Mouse (Mus musculus) R1 (cell line): ENCODE measurements around the gene Umad1.
"Not testable (repeated sequence)": the region's sequence is repeated elsewhere in the genome, so short reads cannot be mapped to it uniquely, and the experiment has no call there.

Source experiments
- DNase-seq: peaks from one replicate; pipeline ENCODE4 v3.0.0-alpha.2; 2018; ENCODE audit warnings: low read depth, low spot score

Gene Umad1

DNA sequence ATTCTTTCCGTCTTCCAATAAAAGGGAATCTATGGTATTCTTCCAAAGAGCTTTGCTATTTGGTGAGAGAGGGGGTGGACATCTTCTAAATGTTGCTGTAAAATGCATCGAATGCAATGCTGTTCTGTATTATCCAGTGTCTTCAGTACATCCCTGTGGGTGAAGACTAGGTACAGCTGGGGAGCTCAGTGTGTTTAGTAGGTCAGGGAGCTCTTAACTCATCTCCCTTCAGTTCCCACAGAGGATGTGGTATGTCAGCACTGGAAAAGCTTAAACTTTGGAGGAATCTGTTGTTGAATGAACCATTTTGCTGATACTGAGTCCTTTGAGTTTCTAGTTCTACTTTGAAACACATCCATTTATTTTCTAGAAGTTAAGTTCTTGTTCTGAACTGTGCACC lies 53.5 kb downstream of the Umad1 start:
- no peak for DNase-seq

DNA sequence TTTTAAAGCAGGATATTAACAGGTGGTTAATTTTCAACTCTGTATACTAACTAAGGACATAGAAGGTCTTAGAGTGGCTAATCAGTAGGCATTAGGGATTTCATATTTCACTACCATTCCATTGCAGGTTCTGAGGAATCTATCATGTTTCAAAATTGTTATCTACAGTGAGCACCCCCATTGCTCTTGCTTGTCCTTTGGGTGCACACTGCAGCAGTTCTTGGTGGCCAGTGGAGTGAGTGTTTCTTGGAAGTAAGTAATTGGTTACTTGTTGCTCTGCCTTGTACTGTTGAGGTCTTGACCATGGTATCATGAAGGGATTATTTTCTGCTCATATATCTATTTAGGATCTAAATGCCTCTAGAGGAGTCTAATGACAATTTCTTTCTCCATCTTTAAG lies 57.1 kb downstream of the Umad1 start:
- DNase-seq: no peak

DNA sequence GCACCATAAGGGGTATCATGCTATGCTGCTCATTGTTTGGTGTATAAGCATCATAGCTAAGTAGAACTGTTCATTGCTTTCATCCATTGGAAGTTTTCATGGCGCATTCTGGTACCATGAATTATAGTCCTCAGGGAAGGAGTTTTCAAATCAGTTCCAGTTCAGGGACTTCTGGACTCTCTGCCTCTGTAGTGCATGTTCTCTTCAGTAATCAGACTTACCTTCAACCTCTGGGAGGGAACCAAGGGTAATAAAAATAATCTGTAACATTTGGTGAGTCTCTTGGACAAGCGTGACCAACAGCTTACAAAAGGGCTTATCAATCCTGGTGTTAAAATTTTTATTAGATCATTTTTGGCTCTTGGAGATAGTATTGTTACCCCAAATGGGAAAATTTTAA lies 60.5 kb downstream of the Umad1 start:
- no peak for DNase-seq

DNA sequence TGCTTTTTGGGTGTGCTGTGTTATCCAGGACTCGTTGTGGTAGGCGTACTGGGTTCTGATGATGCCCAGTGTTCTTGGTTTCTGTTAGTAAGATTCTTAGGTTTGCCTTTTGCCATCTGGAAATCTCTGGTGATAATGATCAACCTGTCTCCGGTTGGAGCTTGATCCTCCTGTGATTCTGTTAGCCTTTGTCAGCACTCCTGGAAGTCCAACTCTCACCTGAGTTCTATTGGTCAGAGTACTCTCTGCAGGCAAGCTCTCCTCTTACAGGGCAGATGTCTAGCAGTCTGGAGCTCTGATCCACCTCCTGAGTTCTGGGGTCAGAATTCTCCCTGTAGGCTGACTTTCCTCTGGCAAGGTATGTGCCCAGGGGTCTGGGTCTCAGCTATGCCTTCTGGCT lies 72.4 kb downstream of the Umad1 start:
- DNase-seq: not testable (repeated sequence)

DNA sequence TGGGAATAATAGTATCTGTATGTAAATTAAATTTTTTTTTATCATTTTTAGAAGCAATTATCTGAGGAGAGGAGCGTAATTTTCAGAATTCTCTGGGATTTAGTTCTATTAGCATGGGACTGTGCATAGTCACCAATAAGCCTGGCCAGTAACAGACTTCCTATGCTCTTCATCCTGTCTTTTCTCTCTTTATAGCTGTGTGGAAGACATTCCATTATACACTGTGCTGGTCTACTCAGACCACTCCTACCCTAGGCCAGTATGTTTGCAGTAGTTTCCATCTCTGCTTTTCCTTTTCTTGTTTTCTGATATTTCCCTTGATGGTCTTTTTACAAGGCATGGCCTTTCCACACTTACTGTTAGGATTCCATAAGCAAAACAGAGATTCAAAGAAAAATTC lies 74.3 kb downstream of the Umad1 start:
- no peak for DNase-seq

DNA sequence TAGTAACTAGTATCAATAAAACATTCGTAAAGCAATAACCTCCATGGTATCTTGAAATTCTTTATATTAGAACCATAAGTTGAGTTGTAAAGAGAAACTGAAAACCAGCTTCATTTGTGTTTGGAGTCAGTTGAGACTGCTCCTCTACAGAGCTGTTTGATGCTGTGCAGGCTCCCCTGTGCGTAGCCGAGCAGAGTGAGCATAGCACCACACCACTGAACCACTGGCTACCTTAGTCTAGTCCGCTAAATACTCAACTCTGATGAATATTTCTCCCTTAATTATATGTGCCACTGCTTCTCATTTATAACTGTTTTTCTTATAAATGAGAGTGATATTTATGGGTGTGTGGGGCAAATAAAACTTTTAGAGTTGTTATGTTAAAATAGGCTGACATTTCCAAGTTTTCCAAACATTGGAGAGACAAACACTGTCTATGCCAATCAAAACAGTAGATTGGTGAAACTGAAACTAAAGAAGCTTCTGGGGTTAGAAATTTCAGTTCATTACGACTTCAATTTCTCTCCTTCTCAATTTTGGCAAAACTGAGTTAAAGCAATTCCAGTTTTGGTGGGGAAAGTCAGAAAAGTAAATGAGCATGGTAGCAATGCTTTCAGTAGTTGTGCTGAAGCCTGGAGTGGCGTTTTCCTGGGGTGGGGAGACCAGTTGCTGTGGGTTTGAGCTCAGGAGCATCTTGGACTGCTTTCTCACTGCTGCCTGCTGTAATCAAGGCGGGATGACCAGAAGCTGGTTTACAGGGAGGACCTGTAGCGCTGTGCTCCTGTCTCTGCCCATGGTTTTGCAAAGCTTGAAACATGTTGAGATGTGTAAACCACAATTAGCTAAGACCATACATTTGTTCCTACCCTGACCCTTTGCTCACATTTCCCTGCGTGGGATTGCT lies 77.7 kb downstream of the Umad1 start:
- no peak for DNase-seq

DNA sequence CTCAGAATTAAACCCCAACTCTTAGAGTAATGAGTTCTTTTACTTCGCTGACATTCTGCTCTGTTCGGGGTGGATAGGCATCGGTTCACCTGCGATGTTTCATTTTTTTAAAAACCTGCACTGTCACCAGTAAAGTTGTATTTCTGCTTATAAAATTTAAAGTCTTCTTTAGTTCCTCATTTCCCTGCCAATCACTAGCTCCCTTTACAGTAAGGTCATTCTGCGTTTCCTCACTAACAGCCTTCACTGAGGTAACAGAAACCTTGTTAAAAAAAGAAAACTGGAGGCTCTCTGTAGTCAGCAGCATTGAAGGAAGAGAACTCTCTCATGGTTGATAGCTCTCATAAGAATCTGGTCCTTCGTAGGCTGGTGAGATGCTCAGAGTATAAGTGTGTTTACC lies 80.4 kb downstream of the Umad1 start:
- no peak for DNase-seq

DNA sequence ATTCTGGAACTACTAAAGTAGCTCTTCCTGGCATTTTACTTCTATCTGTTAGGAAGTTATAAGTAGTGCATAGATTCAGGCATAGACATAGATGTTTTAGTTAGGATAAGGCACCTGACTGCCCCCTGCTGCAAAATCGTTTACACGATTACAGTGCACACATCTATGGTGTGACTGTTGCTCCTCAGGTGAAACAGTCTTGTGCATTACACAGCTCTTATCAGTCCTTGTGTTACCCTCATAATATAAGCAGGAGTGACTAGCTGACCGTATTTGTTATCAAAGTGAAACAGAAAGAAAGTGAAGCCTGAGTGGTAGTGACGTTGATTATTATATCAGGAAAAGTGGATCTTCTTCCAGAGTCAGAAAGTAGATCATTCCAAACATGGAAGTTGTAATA lies 84.2 kb downstream of the Umad1 start:
- DNase-seq: no peak

DNA sequence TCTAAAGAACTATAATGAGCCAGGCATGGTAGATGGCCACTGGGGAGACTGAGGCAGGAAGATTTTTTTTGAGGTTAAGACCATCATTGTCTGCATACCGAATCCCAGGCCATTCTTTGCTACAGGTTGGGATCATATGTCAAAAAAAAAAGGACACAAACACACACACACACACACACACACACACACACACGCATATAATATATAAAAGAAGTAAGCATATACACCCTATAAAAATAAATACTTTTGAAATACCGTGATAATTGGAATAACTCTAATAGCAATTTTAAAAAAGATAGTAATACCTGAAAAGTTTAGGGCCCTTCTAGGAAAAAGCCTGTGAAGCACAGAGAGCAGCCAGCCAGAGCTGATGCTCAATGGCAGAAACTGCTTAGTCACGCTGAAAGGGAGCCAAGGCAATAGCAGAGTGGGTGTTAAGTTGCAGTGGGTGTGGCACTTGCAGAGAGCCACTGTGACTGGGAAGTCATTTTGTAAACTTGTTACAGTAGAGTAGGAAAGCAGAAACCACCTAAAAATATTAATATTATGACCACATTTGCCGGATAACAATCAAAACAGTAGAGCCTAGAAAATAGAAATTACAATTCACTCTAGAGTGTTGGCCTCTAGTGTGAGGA lies 86.2 kb downstream of the Umad1 start:
- peak; percentile 81 for DNase-seq

DNA sequence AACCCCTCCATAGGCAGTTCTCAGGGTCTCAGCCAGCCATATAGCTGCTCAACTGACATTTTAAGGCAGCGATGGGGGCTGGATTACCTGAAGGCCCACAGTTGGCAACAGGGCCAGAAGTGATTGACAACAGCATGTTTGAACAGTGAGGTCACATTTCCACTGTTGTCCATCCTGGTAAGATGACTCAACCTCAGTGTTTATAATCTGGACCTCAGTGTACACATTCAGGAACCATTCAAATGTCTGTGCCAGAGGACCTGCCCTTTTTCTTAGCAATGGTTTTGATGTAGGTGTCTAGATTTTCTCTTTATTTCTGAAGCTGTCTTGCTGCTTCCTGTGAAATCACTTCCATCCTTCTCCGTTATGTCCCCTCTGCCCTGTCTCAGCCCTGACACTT lies 88.1 kb downstream of the Umad1 start:
- DNase-seq: no peak

DNA sequence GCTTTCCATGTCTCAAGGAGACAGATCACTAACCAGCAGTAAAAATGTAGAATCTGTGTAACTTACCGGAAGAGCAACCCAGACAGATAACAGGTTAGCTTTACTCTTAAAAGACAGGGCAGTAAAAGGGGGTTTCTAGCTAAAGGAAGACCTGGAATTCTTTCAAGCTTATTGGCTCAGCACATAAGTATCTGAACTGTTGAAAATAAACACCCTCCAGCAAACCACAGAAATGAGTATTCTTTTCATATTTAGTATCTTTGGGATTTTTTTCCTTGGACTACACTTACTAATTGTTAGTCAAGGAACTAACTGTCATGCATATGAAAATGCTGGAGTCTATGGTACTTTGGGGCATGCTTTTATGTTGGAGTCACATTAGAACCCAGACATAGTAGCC lies 89.3 kb downstream of the Umad1 start:
- no peak for DNase-seq

DNA sequence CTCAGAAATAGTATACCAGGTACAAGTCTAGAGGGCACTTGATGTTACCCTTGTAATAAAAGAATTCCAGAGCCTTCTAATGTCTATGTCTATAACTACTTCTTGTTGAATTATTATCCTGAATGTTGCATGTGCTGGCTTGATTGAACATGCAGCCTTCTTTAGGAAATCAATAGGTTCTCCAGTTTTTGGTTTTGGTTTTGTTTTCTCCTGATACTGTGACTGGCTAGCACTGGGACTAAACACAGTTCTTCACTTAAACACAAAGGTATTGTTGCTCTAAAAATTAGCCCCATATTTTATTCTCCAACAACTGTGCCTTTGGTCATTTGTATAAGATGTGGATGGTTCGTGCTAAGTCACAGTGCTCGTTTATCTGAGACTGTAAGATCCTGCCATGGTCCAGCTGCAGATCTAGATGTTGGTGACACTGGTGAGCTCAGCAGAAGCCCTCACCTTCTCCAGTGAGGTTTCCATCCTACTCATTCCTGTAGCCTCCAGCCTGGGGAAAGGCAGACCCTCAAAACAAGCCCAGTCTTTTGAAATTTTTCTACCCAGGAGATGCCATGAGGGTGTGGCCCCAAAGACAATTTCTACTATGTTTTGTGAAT lies 90.1 kb downstream of the Umad1 start:
- DNase-seq: no peak

DNA sequence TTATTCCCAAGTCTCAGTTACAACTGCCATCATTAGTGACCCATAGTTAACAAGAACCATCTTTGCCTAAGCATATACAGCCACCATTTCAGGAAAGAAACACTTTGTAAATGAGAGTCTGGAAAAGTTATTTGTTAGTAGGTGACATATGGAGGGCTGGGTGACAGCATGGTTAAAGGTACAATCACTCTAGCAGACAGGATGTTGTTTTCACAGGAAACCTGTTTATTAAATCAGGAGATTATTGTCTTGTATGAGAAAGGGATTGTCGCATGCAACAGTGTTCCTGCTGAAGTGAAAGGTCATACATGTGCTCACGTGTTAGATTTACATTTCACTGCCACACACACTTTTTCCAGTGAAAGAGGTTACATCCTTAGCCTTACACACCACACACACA lies 92.4 kb downstream of the Umad1 start:
- DNase-seq: no peak

DNA sequence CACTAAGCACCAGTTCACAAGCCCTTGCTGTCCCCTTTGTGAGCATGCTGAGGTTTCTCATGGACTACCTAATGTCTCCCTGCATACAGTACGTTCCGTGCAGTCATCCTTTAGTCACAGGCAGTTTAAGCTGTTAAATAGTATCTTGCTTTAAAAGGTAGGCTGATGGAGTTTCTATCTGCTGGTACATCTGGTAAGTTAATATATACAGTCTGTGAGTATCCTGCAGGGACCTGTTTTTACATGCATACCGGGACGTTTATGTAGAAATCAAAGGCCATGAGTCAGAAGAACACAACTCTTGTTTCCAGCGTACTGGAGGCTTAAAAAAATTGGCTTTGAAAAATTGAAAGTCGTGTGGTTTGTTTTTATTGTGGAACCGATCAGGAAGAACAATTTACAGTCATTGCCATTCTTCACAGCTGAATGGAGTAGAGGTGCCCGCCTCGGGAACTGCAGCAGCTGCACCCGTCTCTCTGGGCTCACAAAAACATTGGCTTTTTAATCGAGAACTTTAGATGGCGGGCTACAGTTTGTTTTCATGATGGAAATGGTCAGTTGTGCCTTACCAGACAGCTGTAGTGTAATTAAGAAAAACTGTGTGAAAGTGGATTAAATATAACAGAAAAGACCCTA lies 93.6 kb downstream of the Umad1 start:
- DNase-seq: no peak

DNA sequence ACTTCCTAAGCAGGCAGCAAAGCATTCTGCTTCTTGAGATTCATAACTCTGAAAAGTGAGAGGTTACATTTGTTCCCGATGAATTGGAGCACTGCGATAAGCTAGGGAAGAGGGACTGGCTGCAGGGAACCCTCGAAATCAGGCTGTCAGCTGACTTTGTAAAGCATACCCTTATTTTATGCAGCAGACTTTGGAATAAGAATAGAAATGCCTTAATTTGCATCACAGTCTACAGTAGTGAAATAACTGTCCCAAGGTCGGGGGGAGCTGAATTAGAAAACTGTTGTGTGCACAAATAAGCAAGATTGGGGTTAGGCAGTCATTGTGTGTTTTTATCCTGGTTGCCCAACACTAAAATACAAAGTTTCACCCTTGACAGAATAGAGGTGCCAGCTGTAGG lies 94.4 kb downstream of the Umad1 start:
- peak; percentile 74 for DNase-seq

DNA sequence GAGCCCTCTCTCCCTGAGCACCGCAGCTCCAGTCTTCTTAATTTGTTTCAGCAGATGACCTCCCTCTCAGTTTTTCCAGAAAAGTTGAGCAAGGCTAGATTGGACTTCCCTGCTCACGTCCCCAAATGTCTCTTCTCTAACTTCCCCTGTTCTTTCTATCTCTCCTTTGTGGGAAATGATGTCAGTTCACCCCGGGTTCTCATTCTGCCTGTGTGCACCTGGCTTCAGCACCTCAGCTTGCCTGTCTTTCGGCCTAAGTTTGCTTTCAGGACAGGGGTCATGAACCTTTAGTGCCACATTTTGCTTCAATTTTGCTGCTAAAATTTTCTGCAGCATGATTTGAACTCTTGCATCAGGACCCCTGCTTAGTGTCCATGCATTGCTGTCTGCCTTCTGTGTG lies 95.8 kb downstream of the Umad1 start:
- DNase-seq: no peak

DNA sequence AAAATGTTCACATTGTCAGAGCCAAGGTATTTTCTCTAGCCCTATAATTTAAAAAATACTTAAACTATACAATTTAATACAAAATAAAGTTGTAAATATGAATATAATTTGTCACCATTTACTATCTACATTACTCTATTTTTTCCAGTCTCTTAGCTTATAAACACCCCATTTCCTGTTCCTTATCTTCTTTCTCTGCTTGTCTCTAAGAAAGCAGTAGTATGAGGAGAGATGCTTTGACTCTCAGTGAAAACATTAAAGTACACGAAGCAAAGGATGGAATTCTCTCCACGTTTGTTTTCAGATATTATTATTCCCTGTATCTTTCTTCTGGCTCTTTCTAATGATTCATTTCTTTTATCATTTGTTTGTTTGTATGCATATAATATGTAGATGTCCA lies 99.1 kb downstream of the Umad1 start:
- no peak for DNase-seq

DNA sequence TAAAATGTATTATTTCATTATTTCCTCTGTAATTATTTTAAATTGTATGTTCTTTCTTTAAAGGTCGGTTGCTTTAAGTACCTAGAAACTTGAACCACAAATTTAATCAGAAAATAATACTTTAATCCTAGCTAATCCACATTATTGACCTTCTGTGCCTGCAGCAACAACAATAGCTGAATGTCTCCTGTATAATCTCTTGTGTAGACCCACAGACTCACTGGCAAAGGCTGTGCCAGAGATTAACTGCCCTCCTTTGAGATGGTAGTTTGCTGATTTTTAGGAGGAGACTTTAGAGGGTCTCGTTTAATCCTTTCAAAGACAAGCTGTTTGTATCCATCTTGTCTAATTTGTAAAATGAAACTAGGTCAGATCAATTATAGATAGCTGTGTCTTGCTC lies 99.7 kb downstream of the Umad1 start:
- no peak for DNase-seq

DNA sequence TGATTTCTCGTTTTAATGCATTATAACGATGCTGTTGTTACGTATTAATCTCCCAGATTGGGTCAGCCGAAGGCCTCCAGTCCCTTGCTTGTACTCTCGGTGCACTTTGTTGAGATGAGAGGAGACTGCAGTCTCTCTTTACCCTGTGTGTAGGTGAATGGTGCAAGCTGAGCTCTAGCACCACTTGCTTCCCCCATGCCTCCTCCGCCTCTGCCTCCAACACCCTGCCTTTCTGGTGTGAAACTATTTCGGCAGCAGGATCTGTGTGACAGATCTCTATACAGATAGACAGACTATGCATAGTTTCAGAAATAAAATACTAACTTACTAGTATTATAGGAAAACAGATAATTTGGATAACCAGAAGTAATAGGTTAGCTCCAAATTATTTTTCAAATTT lies 101.7 kb downstream of the Umad1 start:
- no peak for DNase-seq

DNA sequence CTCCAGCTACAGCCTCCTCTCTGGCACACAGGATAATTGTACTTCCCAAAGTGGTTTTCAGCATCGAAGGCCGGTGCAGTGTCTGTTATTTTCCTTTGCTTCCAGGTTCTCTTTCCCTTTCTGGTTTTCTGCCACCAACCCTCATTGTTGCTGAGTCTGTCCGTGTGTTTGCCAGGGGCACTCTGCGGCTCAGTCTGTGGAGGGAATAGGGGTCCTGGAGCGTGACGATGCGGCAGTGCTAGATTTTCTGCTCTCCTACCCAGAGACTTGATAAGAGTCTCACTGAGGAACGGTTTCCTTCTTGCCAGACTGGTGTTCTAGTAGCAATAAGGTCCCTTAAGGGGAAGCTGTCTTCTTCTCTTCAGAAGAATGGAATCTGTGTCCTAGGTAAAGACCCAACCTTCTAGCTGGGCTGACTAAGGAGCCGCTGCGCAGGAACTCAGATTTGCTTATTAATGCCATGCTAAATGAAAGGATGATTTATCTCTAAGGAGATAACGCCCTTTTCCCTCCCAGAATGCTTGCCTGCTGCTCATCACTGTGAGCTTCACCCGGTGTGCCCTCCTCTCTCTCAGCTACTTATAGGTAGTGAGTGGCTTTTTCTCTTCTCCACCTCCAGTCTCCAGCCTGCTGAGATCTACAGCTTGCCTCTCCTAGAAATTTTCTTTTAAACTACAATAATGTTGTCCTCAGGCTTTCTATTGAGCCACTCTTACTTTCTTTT lies 105.1 kb downstream of the Umad1 start:
- DNase-seq: no peak

DNA sequence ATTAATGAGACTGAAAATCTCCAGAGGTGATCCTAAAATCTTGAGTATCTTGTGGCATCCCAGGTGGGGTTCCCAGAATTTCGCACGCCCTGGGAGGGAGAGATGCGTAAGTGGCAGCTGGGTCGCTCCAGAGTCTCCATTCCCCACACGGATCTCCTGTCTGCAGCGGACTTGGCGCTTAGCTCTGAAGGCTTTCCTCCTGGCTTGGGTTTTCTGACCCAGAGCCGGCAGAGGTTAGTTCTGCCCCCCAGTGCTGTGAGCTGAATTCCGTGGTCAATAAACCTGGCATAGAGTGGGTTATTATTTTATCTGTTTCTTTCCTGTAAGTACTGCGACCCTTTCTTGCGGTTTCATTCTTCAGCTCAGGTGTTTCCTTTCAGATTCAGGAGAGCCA lies 105.7 kb downstream of the Umad1 start:
- DNase-seq: no peak

DNA sequence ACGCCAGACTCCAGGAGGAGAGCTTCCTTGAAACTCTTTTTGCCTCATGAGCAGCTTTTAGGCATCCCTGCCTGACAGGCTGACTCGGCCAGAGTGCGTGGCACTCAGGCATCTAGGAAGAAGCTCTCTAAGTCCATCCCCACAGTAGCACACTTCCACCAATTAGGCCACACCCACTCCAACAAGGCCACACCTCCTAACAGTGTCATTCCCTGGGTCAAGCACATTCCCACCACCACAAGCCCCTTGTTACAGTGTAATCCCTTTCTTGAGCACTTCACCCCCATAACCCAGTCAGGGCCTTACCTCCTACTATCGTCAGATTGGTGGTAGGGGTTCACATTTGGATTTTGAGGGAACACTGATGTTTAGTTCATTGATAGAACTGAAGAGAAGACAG lies 108.6 kb downstream of the Umad1 start:
- peak; percentile 89 for DNase-seq
